Mouse (Mus musculus) C2C12 (cell line): Measurements from ENCODE around the gene Vax1.

Experiments
- CTCF ChIP-seq: IDR thresholded peaks from one replicate; pipeline ENCODE4 v1.5.1; 2011; ENCODE audit not compliant: control insufficient read depth, insufficient read depth, insufficient read length
- MAX ChIP-seq: IDR thresholded peaks from one replicate; pipeline ENCODE4 v1.6.1; 2011; ENCODE audit warnings: mild to moderate bottlenecking, control low read depth
- MYOD1 ChIP-seq: IDR thresholded peaks from one replicate; pipeline ENCODE4 v1.6.1; 2011; ENCODE audit warnings: low read depth; ENCODE audit not compliant: control insufficient read depth, insufficient read length
- MYOG ChIP-seq: IDR thresholded peaks from one replicate; pipeline ENCODE4 v1.6.1; 2011; ENCODE audit not compliant: control insufficient read depth, insufficient read length; ENCODE audit errors: extremely low read depth
- USF1 ChIP-seq: IDR thresholded peaks from one replicate; pipeline ENCODE4 v1.6.1; 2011; ENCODE audit warnings: low read depth, mild to moderate bottlenecking, control low read depth, moderate library complexity

GRCm38 (mm10) chr19:59218991-59219390, 49.1 kb upstream of the Vax1 start, which contains the start of gene Kcnk18:
- no peak for TF ChIP-seq CTCF
- no peak for TF ChIP-seq MAX
- TF ChIP-seq MYOG: no peak
- TF ChIP-seq MYOD1: no peak
- TF ChIP-seq USF1: no peak
